Mouse (Mus musculus): ENCODE measurements around the gene Ebf4.

DNA sequence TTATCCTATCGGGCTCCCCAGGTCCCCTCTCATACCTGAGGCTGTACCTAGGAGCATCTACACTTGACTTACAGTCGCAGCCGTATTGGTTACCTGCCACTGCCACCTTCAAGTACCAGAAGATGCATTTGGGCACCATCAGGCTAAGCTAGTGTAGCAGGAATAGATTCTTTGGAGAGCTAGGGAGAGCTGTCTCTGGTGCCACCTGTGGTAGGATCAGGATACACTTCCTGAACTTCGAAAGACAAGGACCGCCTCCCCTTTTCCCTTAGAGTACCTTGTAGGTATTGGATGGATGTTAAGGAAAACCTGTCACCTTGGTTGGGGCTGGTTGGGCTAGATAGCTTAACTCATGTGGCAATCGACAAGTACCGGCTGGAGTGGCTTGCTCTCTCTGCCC lies 26.9 kb upstream of the Ebf4 start:
- no peak for TF ChIP-seq CTCF (IDR thresholded peaks at IDR 0.05; ENCODE audit: extremely low read depth, insufficient read length, insufficient replicate concordance, low read depth, low read length)
- no peak for TF ChIP-seq POLR2A (IDR thresholded peaks at IDR 0.05; ENCODE audit: low read depth, low read length)
